Mouse (Mus musculus) heart, postnatal 0 days (tissue): Measurements from ENCODE around the gene Plg.

Experiments
- CTCF ChIP-seq: IDR thresholded peaks from 2 replicates; pipeline ENCODE4 v1.5.1; 2016; ENCODE audit warnings: antibody characterized with exemption, control low read depth, low read depth
- EP300 ChIP-seq: IDR thresholded peaks from 2 replicates; pipeline ENCODE4 v1.6.1; 2016; ENCODE audit warnings: antibody characterized with exemption, low read depth

DNA sequence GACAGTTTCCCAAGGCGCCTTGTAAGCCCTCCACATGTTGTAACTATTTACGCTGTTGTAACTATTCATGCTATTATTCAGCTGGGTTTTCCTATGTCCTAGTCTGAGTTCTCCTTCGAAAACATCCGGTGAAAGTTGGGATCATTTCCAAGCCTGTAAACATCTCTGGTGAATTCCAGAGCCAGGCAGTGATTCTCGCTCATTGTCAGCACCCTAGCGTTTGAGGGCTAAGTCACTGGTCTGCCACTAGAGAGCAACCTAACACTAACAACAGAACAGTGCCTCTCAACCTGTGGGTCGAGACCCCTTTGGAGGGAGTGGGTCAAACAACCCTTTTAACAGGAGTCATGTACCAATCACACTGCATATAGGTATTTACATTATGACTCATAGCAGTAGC, 25.0 kb downstream of the Plg start:
- TF ChIP-seq CTCF: peak; percentile 33; the same call in 1 of the 2 replicates
- TF ChIP-seq EP300: no peak
